Mouse (Mus musculus) stomach, embryonic 16.5 days (tissue): ENCODE data around the gene Pigr. TPM values are rescaled to one million over a fixed set of nuclear protein-coding genes. Genes with fewer than 3 reads are reported as not detected.

Experiments
- ATAC-seq: fragments of 200-750 bp; cut with Nextera tagmentation; 2 replicates; pipeline ENCODE4 v1.8.0; 2017; ENCODE audit warnings: moderate number of reproducible peaks, moderate TSS enrichment; ENCODE audit not compliant: insufficient read depth, low FRiP score
- H3K27ac ChIP-seq: fragments of 300-500 bp; sonication (generic); 2 replicates; pipeline ENCODE4 v1.5.1; 2014; ENCODE audit warnings: low read length
- H3K27me3 ChIP-seq: fragments of 300-500 bp; sonication (generic); 2 replicates; pipeline ENCODE4 v1.6.1; 2014; ENCODE audit warnings: low read length, control low read depth, mixed read lengths; ENCODE audit not compliant: control insufficient read depth, insufficient read depth
- H3K36me3 ChIP-seq: fragments of 300-500 bp; sonication (generic); 2 replicates; pipeline ENCODE4 v1.6.1; 2014; ENCODE audit warnings: low read length; ENCODE audit not compliant: control insufficient read depth, insufficient read depth
- H3K4me1 ChIP-seq: fragments of 300-500 bp; sonication (generic); 2 replicates; pipeline ENCODE4 v1.6.1; 2014; ENCODE audit warnings: low read length, control low read depth, mixed read lengths; ENCODE audit not compliant: control insufficient read depth, insufficient read depth
- H3K4me2 ChIP-seq: fragments of 300-500 bp; sonication (generic); 2 replicates; pipeline ENCODE4 v1.6.1; 2014; ENCODE audit warnings: low read depth, low read length, mixed read lengths
- H3K4me3 ChIP-seq: fragments of 300-500 bp; sonication (generic); replicated peaks from 2 replicates; pipeline ENCODE4 v1.5.1; 2014; ENCODE audit warnings: mild to moderate bottlenecking, low read length
- H3K9ac ChIP-seq: fragments of 300-500 bp; sonication (generic); 2 replicates; pipeline ENCODE4 v1.6.1; 2014; ENCODE audit warnings: low read length
- H3K9me3 ChIP-seq: fragments of 300-500 bp; sonication (generic); replicated peaks from 2 replicates; pipeline ENCODE4 v1.6.1; 2016; ENCODE audit warnings: low read length, control low read depth; ENCODE audit not compliant: control insufficient read depth
- WGBS: fragments of 180-500 bp; shearing (Covaris S2); extraction: QIAGEN DNeasy Blood & Tissue Kit; methylation state at CpG from one replicate; pipeline ENCODE4 v1.1.7; 2014; 5-methylcytosine and 5-hydroxymethylcytosine counted together
- polyA plus RNA-seq: library from polyadenylated mRNA; unstranded; fragments of >200 nt; fragmentation: Nextera tagmentation; extraction: Ambion mirVana; gene quantifications from 2 replicates; pipeline ENCODE4 v1.2.1, GENCODE M21; 2015

Pigr gene
- polyA plus RNA-seq, 1 experiment from 2014 or later: 0.70 TPM

- 50% methylated on average over 1 of the region's 1 CpGs for WGBS
- 0 out of 2 replicates have a peak, but pooled peaks have one; percentile 37 for ATAC-seq
- Histone ChIP-seq H3K4me3 (no peak overlapping the region), H3K4me1 (no peaks in the 10 kb centered on the region), H3K4me2 (no peak overlapping the region), H3K9me3 (no peaks in the 10 kb centered on the region), H3K36me3 (no peaks in the 10 kb centered on the region), H3K27ac (no peak overlapping the region), H3K27me3 (no peaks in the 10 kb centered on the region), H3K9ac (no peak overlapping the region)
Observed at GRCm38 (mm10) chr1:130892446-130892845, 66.0 kb downstream of the Pigr start.

GRCm38 (mm10) chr1:130893329-130894040 is 67.0 kb downstream of the Pigr start:
- H3K9me3 ChIP-seq: no peaks in the 10 kb centered on the region
- no peak overlapping the region for H3K27ac ChIP-seq
- WGBS: 69% methylated on average over 9 of the region's 9 CpGs
- H3K36me3 ChIP-seq: no peaks in the 10 kb centered on the region
- H3K9ac ChIP-seq: no peak overlapping the region
- H3K4me2 ChIP-seq: no peak overlapping the region
- no peaks in the 10 kb centered on the region for H3K27me3 ChIP-seq
- no peaks in the 10 kb centered on the region for H3K4me1 ChIP-seq
- no peak overlapping the region for H3K4me3 ChIP-seq
- ATAC-seq: no peak

- WGBS: 60% methylated on average over 6 of the region's 6 CpGs
- no peak overlapping the region for H3K27ac ChIP-seq
- H3K4me1 ChIP-seq: no peaks in the 10 kb centered on the region
- H3K36me3 ChIP-seq: no peaks in the 10 kb centered on the region
- no peak overlapping the region for H3K4me3 ChIP-seq
- H3K9me3 ChIP-seq: no peaks in the 10 kb centered on the region
- no peak for ATAC-seq
- no peak overlapping the region for H3K4me2 ChIP-seq
- H3K9ac ChIP-seq: no peak overlapping the region
- H3K27me3 ChIP-seq: no peaks in the 10 kb centered on the region
Observed at GRCm38 (mm10) chr1:130894468-130894867, 68.0 kb downstream of the Pigr start.

Other genes with a start within 250 kb of the Pigr start
- 0.17 TPM in 1 of 2 replicates, not detected in the other for gene Zp3r, start 197.1 kb upstream of the Pigr start, polyA plus RNA-seq
- gene C4bp, start 165.1 kb upstream of the Pigr start, polyA plus RNA-seq: 0.45 and 0.81 TPM in 2 replicates
- 0.09 TPM in 1 of 2 replicates, not detected in the other for gene Gm29427, start 110.9 kb upstream of the Pigr start, polyA plus RNA-seq
- gene Yod1, start 109.4 kb upstream of the Pigr start, polyA plus RNA-seq: 14.9 and 15.8 TPM in 2 replicates
- 11.3 and 11.6 TPM in 2 replicates for gene Pfkfb2, start 97.4 kb upstream of the Pigr start, polyA plus RNA-seq
- 44.2 and 52.0 TPM in 2 replicates for gene AA986860, start 94.7 kb upstream of the Pigr start, polyA plus RNA-seq
- gene Fcamr, start 25.8 kb upstream of the Pigr start, polyA plus RNA-seq: 0.42 and 0.56 TPM in 2 replicates
- gene Fcmr, start 39.0 kb downstream of the Pigr start, polyA plus RNA-seq: 0.40 TPM in 1 of 2 replicates, not detected in the other
- gene Il24, start 60.8 kb downstream of the Pigr start, polyA plus RNA-seq: not detected in 2 replicates
- gene Il20, start 84.8 kb downstream of the Pigr start, polyA plus RNA-seq: not detected in 2 replicates
- not detected in 2 replicates for gene Il19, start 113.4 kb downstream of the Pigr start, polyA plus RNA-seq
- gene Il10, start 193.2 kb downstream of the Pigr start, polyA plus RNA-seq: not detected in 2 replicates